Mouse (Mus musculus) neural tube, embryonic 12.5 days (tissue): ENCODE results near the gene Fis1. TPM values are rescaled to one million over a fixed set of nuclear protein-coding genes. Genes with fewer than 3 reads are reported as not detected.

Experiments
- microRNA counts: library from miRNA; unstranded; fragments of <30 nt; microRNA quantifications from one replicate; lab custom pipeline; 2017
- microRNA-seq: library from miRNA; unstranded; fragments of <30 nt; microRNA quantifications from one replicate; pipeline ENCODE4, GENCODE M21; 2017
- polyA plus RNA-seq: library from polyadenylated mRNA; unstranded; fragments of >200 nt; fragmentation: Nextera tagmentation; extraction: Ambion mirVana; gene quantifications from 2 replicates; pipeline ENCODE4 v1.2.1, GENCODE M21; 2016

The Fis1 gene
- polyA plus RNA-seq, 1 experiment from 2014 or later = 304 TPM

MicroRNA genes within 50 kb of the gene (microRNA counts, 519-probe panel; counts per million panel counts)
- microRNA mmu-miR-702 (lab: Ali Mortazavi, UCI) = 342 counts per million, percentile 67 among the panel's probes with 10 or more counts

Small RNA genes lying within 50 kb of the gene (microRNA-seq; reads per million reads assigned to microRNA genes)
- 42.6 reads per million, percentile 40 among the genes with 10 or more reads in this experiment for gene Mir702

Other genes starting within 250 kb of the Fis1 start
- 67.9 and 74.6 TPM in 2 replicates for gene Col26a1, start 70.1 kb upstream of the Fis1 start, polyA plus RNA-seq
- gene Ift22, start 45.1 kb upstream of the Fis1 start, polyA plus RNA-seq = 98.2 and 106 TPM in 2 replicates
- gene Cldn15, start 13.3 kb downstream of the Fis1 start, polyA plus RNA-seq = 0.27 and 0.30 TPM in 2 replicates
- gene Plod3, start 33.7 kb downstream of the Fis1 start, polyA plus RNA-seq = 38.4 and 39.8 TPM in 2 replicates
- 103 and 109 TPM in 2 replicates for gene Znhit1, start 34.7 kb downstream of the Fis1 start, polyA plus RNA-seq
- 3.6 and 4.5 TPM in 2 replicates for gene Vgf, start 73.1 kb downstream of the Fis1 start, polyA plus RNA-seq
- 193 and 198 TPM in 2 replicates for gene Ap1s1, start 92.9 kb downstream of the Fis1 start, polyA plus RNA-seq
- gene Serpine1, start 119.0 kb downstream of the Fis1 start, polyA plus RNA-seq = 0.11 and 0.23 TPM in 2 replicates
- gene Trim56, start 162.9 kb downstream of the Fis1 start, polyA plus RNA-seq = 4.3 and 5.3 TPM in 2 replicates
- gene Muc3, start 196.0 kb downstream of the Fis1 start, polyA plus RNA-seq = not detected in 2 replicates